Mouse (Mus musculus) MEL (cell line): ENCODE data around the gene Rsad1. TPM values are rescaled to one million over a fixed set of nuclear protein-coding genes. Genes with fewer than 3 reads are reported as not detected.

Experiments
- DNase-seq: peaks from one replicate; pipeline ENCODE4 v3.0.0; 2011; ENCODE audit warnings: low read depth, low spot score
- H3K27ac ChIP-seq: 2 replicates; pipeline ENCODE4 v1.5.1; 2012; ENCODE audit warnings: low read depth, mild to moderate bottlenecking, control low read depth, low read length, moderate library complexity; ENCODE audit not compliant: control insufficient read depth
- H3K27me3 ChIP-seq, 2 experiments: fragments of 150-350 bp in 1 of 2; sonication (generic) in 1 of 2; 2 replicates each; pipeline ENCODE4 v1.6.1; 2012; ENCODE audit warnings: low read length in 2 of 2, mild to moderate bottlenecking in 2 of 2, improper control_type of control experiment in 1 of 2, moderate library complexity in 1 of 2; ENCODE audit not compliant: insufficient read depth in 2 of 2, control insufficient read depth in 1 of 2
- H3K36me3 ChIP-seq, 2 experiments: 2 replicates each; pipeline ENCODE4 v1.6.1; 2012 to 2014; ENCODE audit warnings: low read length in 2 of 2, improper control_type of control experiment in 1 of 2, inconsistent platforms in 1 of 2, mild to moderate bottlenecking in 1 of 2; ENCODE audit not compliant: insufficient read depth in 2 of 2, control insufficient read depth in 1 of 2
- H3K4me1 ChIP-seq, 2 experiments: fragments of 150-350 bp in 1 of 2; sonication (generic) in 1 of 2; 2 replicates each; pipeline ENCODE4 v1.6.1; 2012; ENCODE audit warnings: low read length in 2 of 2, improper control_type of control experiment in 1 of 2, mild to moderate bottlenecking in 1 of 2; ENCODE audit not compliant: insufficient read depth in 2 of 2, control insufficient read depth in 1 of 2
- H3K4me3 ChIP-seq, 2 experiments: fragments of 150-350 bp in 1 of 2; sonication (generic) in 1 of 2; 2 replicates each; pipeline ENCODE4 v1.5.1; 2012; ENCODE audit warnings: low read depth in 2 of 2, low read length in 2 of 2, mild to moderate bottlenecking in 2 of 2, moderate library complexity in 2 of 2, control low read depth in 1 of 2, improper control_type of control experiment in 1 of 2; ENCODE audit not compliant: control insufficient read depth in 1 of 2, insufficient read depth in 1 of 2
- H3K79me2 ChIP-seq: 2 replicates; pipeline ENCODE4 v1.6.1; 2012; ENCODE audit warnings: mild to moderate bottlenecking, low read length, moderate library complexity; ENCODE audit not compliant: control insufficient read depth, poor library complexity, insufficient read depth
- H3K9ac ChIP-seq: 2 replicates; pipeline ENCODE4 v1.6.1; 2012; ENCODE audit warnings: low read depth, mild to moderate bottlenecking, control low read depth, low read length, moderate library complexity; ENCODE audit not compliant: control insufficient read depth, poor library complexity, severe bottlenecking
- H3K9me3 ChIP-seq: fragments of 150-350 bp; sonication (generic); replicated peaks from 2 replicates; pipeline ENCODE4 v1.6.1; 2012; ENCODE audit warnings: mild to moderate bottlenecking, low read length, improper control_type of control experiment, moderate library complexity; ENCODE audit not compliant: insufficient read depth
- CHD1 ChIP-seq: IDR thresholded peaks from 2 replicates; pipeline ENCODE4 v1.6.1; 2012; ENCODE audit warnings: low read depth, mild to moderate bottlenecking, inconsistent platforms, low read length, improper control_type of control experiment
- E2F4 ChIP-seq: IDR thresholded peaks from 2 replicates; pipeline ENCODE4 v1.6.1; 2011; ENCODE audit warnings: low read depth, low read length, improper control_type of control experiment, borderline replicate concordance
- ELF1 ChIP-seq: IDR thresholded peaks from 2 replicates; pipeline ENCODE4 v1.6.1; 2014; ENCODE audit warnings: low read depth, mild to moderate bottlenecking, inconsistent platforms, low read length, improper control_type of control experiment, moderate library complexity
- EP300 ChIP-seq, 2 experiments: IDR thresholded peaks; 2 replicates each; pipeline ENCODE4 v1.6.1; 2011; ENCODE audit warnings: improper control_type of control experiment in 2 of 2, low read length in 2 of 2, low read depth in 1 of 2, mild to moderate bottlenecking in 1 of 2
- ETS1 ChIP-seq: IDR thresholded peaks from 2 replicates; pipeline ENCODE4 v1.6.1; 2012; ENCODE audit warnings: low read depth, mild to moderate bottlenecking, inconsistent platforms, low read length, improper control_type of control experiment, moderate library complexity
- GATA1 ChIP-seq: IDR thresholded peaks from 2 replicates; pipeline ENCODE4 v1.6.1; 2011; ENCODE audit warnings: low read depth, low read length, improper control_type of control experiment
- KAT2A ChIP-seq: conservative IDR thresholded peaks from 2 replicates; pipeline ENCODE4 v1.6.1; 2012; ENCODE audit warnings: low read depth, low read length, improper control_type of control experiment, inconsistent platforms
- MAX ChIP-seq: IDR thresholded peaks from 2 replicates; pipeline ENCODE4 v1.6.1; 2011; ENCODE audit warnings: low read length, improper control_type of control experiment
- MEF2A ChIP-seq: IDR thresholded peaks from 2 replicates; pipeline ENCODE4 v1.6.1; 2014; ENCODE audit warnings: low read depth, mild to moderate bottlenecking, inconsistent platforms, low read length, improper control_type of control experiment; ENCODE audit not compliant: poor library complexity, insufficient replicate concordance, severe bottlenecking; ENCODE audit errors: extremely low read depth
- MXI1 ChIP-seq: IDR thresholded peaks from 2 replicates; pipeline ENCODE4 v1.6.1; 2011; ENCODE audit warnings: mild to moderate bottlenecking, low read depth, low read length, improper control_type of control experiment
- MYC ChIP-seq: IDR thresholded peaks from 2 replicates; pipeline ENCODE4 v1.6.1; 2011; ENCODE audit warnings: low read depth, mild to moderate bottlenecking, low read length, improper control_type of control experiment, moderate library complexity
- NELFE ChIP-seq: IDR thresholded peaks from 2 replicates; pipeline ENCODE4 v1.6.1; 2011; ENCODE audit warnings: low read depth, low read length, improper control_type of control experiment
- POLR2A ChIP-seq, 2 experiments: IDR thresholded peaks; 2 replicates each; pipeline ENCODE4 v1.6.1; 2011 to 2012; ENCODE audit warnings: low read length in 2 of 2, mild to moderate bottlenecking in 2 of 2, control low read depth in 1 of 2, improper control_type of control experiment in 1 of 2, low read depth in 1 of 2, moderate library complexity in 1 of 2; ENCODE audit not compliant: control insufficient read depth in 1 of 2, insufficient read depth in 1 of 2, poor library complexity in 1 of 2
- POLR2AphosphoS2 ChIP-seq: IDR thresholded peaks from 2 replicates; pipeline ENCODE4 v1.6.1; 2011; ENCODE audit warnings: low read length, improper control_type of control experiment
- POLR2AphosphoS5 ChIP-seq: IDR thresholded peaks from 2 replicates; pipeline ENCODE4 v1.6.1; 2012; ENCODE audit warnings: low read depth, borderline replicate concordance, mild to moderate bottlenecking, inconsistent platforms, low read length, moderate library complexity, mixed read lengths
- RCOR1 ChIP-seq: IDR thresholded peaks from 2 replicates; pipeline ENCODE4 v1.6.1; 2012; ENCODE audit warnings: low read depth, mild to moderate bottlenecking, inconsistent platforms, low read length, improper control_type of control experiment
- TAL1 ChIP-seq: IDR thresholded peaks from 2 replicates; pipeline ENCODE4 v1.6.1; 2012; ENCODE audit warnings: mild to moderate bottlenecking, inconsistent platforms, low read length, moderate library complexity, mixed read lengths
- USF1 ChIP-seq: IDR thresholded peaks from 2 replicates; pipeline ENCODE4 v1.6.1; 2014; ENCODE audit warnings: low read depth, mild to moderate bottlenecking, inconsistent platforms, low read length, improper control_type of control experiment, moderate library complexity
- USF2 ChIP-seq, 2 experiments: IDR thresholded peaks; 2 replicates each; pipeline ENCODE4 v1.6.1; 2011 to 2012; ENCODE audit warnings: improper control_type of control experiment in 2 of 2, low read length in 2 of 2, borderline replicate concordance in 1 of 2, inconsistent platforms in 1 of 2, low read depth in 1 of 2, mild to moderate bottlenecking in 1 of 2; ENCODE audit not compliant: insufficient read depth in 1 of 2
- ZMIZ1 ChIP-seq: IDR thresholded peaks from 2 replicates; pipeline ENCODE4 v1.6.1; 2012; ENCODE audit warnings: low read depth, mild to moderate bottlenecking, inconsistent platforms, low read length, improper control_type of control experiment, moderate library complexity
- ZNF384 ChIP-seq: IDR thresholded peaks from 2 replicates; pipeline ENCODE4 v1.6.1; 2012; ENCODE audit warnings: low read depth, mild to moderate bottlenecking, inconsistent platforms, low read length, improper control_type of control experiment
- polyA plus RNA-seq, 2 experiments: library from polyadenylated mRNA; stranded (reverse) in 1 of 2; unstranded in 1 of 2; fragments of >175 nt in 1 of 2; fragments of >200 nt in 1 of 2; gene quantifications; 2 replicates each; pipeline versions ENCODE4 v1.2.1 to v1.2.4; 2012; ENCODE audit warnings: low replicate concordance in 2 of 2, low read depth in 1 of 2; ENCODE audit not compliant: insufficient read length in 2 of 2, insufficient read depth in 1 of 2, missing spikeins in 1 of 2
- total RNA-seq: library from RNA; depleted of rRNA; stranded (reverse); fragments of 300-350 nt; gene quantifications from 2 replicates; pipeline ENCODE4 v1.2.3, GENCODE M21; 2012

Gene Rsad1
- total and polyA plus RNA-seq, 3 experiments, result 24.0 to 28.7 TPM; not detected in 1

- no peak overlapping the region for H3K27ac ChIP-seq
- no peaks in the 10 kb centered on the region for H3K9me3 ChIP-seq
- DNase-seq, result no peak
- TF ChIP-seq POLR2AphosphoS5, result no peak
- peaks cover 11 to 17% of the 10 kb centered on the region in 2 experiments for H3K27me3 ChIP-seq
- no peaks in the 10 kb centered on the region for H3K36me3 ChIP-seq
- no peak overlapping the region for H3K4me3 ChIP-seq
- H3K9ac ChIP-seq, result no peak overlapping the region
- H3K4me1 ChIP-seq, result no peaks in the 10 kb centered on the region
- no peaks in the 10 kb centered on the region for H3K79me2 ChIP-seq
Observed at GRCm38 (mm10) chr11:94495415-94495814, 53.6 kb downstream of the Rsad1 start.

GRCm38 (mm10) chr11:94491749-94492099 is 57.3 kb downstream of the Rsad1 start:
- no peak overlapping the region for H3K27ac ChIP-seq
- no peak overlapping the region for H3K9ac ChIP-seq
- TF ChIP-seq E2F4 (no peak), EP300 (IDR thresholded peaks at IDR 0.05; ENCODE audit: low read depth in 1 of 2, low read length in 2 of 2) (no peak), ZMIZ1 (no peak), KAT2A (no peak), ELF1 (no peak), TAL1 (no peak), POLR2AphosphoS2 (no peak)
- TF ChIP-seq, all 39 proteins: peak for 0
- no peaks in the 10 kb centered on the region for H3K4me1 ChIP-seq
- no peaks in the 10 kb centered on the region for H3K79me2 ChIP-seq
- H3K4me3 ChIP-seq, result no peak overlapping the region
- no peak for DNase-seq
- no peaks in the 10 kb centered on the region; a peak in 1 of 4 replicates for H3K27me3 ChIP-seq
- no peaks in the 10 kb centered on the region for H3K36me3 ChIP-seq
- no peaks in the 10 kb centered on the region for H3K9me3 ChIP-seq

GRCm38 (mm10) chr11:94491035-94491748 is 57.9 kb downstream of the Rsad1 start:
- Histone ChIP-seq H3K36me3 (no peaks in the 10 kb centered on the region), H3K9ac (no peak overlapping the region), H3K4me1 (no peaks in the 10 kb centered on the region), H3K27me3 (no peaks in the 10 kb centered on the region; a peak in 1 of 4 replicates), H3K9me3 (no peaks in the 10 kb centered on the region), H3K79me2 (no peaks in the 10 kb centered on the region), H3K27ac (no peak overlapping the region), H3K4me3 (no peak overlapping the region)
- no peak for TF ChIP-seq CHD1
- no peak for TF ChIP-seq ELF1
- TF ChIP-seq USF1, result no peak
- no peak for TF ChIP-seq MXI1
- TF ChIP-seq MYC, result no peak
- no peak for TF ChIP-seq ETS1
- no peak for TF ChIP-seq MEF2A
- no peak for TF ChIP-seq POLR2A (IDR thresholded peaks at IDR 0.05; ENCODE audit: control insufficient read depth in 1 of 2, insufficient read depth in 1 of 2, low read depth in 1 of 2, low read length in 2 of 2, poor library complexity in 1 of 2)
- TF ChIP-seq POLR2AphosphoS5, result no peak
- no peak for TF ChIP-seq GATA1
- no peak for TF ChIP-seq KAT2A
- TF ChIP-seq RCOR1, result no peak
- no peak for TF ChIP-seq NELFE
- TF ChIP-seq USF2 (IDR thresholded peaks at IDR 0.05; ENCODE audit: borderline replicate concordance in 1 of 2, insufficient read depth in 1 of 2, low read depth in 1 of 2, low read length in 2 of 2), result no peak
- TF ChIP-seq MAX, result no peak
- TF ChIP-seq EP300 (IDR thresholded peaks at IDR 0.05; ENCODE audit: low read depth in 1 of 2, low read length in 2 of 2), result no peak
- no peak for TF ChIP-seq ZNF384
- DNase-seq, result no peak
